Mouse (Mus musculus): Measurements from ENCODE around the gene Fbxo24. TPM values are rescaled to one million over a fixed set of nuclear protein-coding genes. Genes with fewer than 3 reads are reported as not detected.

Fbxo24 gene
- polyA plus RNA-seq, 1 experiment from 2014 or later, result 0.12 TPM

- H3K4me3 ChIP-seq (replicated peaks; ENCODE audit: low read length), result peak within 1 kb of the TSS; percentile 15
- DNase-seq (ENCODE audit: low spot score) (no peak), ATAC-seq (ENCODE audit: low FRiP score) (no peak)
- H3K9me3 ChIP-seq (ENCODE audit: control insufficient read depth, low read length), result no peaks in the 10 kb centered on the region
- H3K4me2 ChIP-seq (replicated peaks), result peak within 1 kb of the TSS; percentile 43
- H3K36me3 ChIP-seq (replicated peaks; ENCODE audit: control insufficient read depth, insufficient read depth), result peaks cover 19% of the 10 kb centered on the region
- WGBS, result 20% methylated on average over 11 of the region's 11 CpGs
- H3K27ac ChIP-seq, result no peak within 1 kb of the TSS
- peaks cover 6% of the 10 kb centered on the region; the same call in 1 of the 2 replicates for H3K4me1 ChIP-seq (replicated peaks; ENCODE audit: control insufficient read depth, insufficient read depth, low read length)
- peaks cover 37% of the 10 kb centered on the region for H3K27me3 ChIP-seq (ENCODE audit: control insufficient read depth, insufficient read depth, low read length)
- H3K9ac ChIP-seq, result no peak within 1 kb of the TSS
Measured at GRCm38 (mm10) chr5:137645652-137646091, 16.9 kb upstream of the Fbxo24 start, which contains the start of gene Irs3. Irs3 (minus strand) TSS chr5:137645714.

GRCm38 (mm10) chr5:137645091-137645651 lies 16.4 kb upstream of the Fbxo24 start:
- no peak overlapping the region for H3K9ac ChIP-seq
- peaks cover 24% of the 10 kb centered on the region for H3K36me3 ChIP-seq (replicated peaks; ENCODE audit: control insufficient read depth, insufficient read depth)
- 3% methylated on average over 44 of the region's 44 CpGs for WGBS
- peak overlapping the region; percentile 43 for H3K4me2 ChIP-seq (replicated peaks)
- peaks cover 6% of the 10 kb centered on the region; the same call in 1 of the 2 replicates for H3K4me1 ChIP-seq (replicated peaks; ENCODE audit: control insufficient read depth, insufficient read depth, low read length)
- 0 out of 2 replicates have a peak, but pooled peaks have one; percentile 38 for ATAC-seq (ENCODE audit: low FRiP score)
- DNase-seq (ENCODE audit: low spot score), result no peak
- H3K9me3 ChIP-seq (ENCODE audit: control insufficient read depth, low read length), result no peaks in the 10 kb centered on the region
- no peak overlapping the region for H3K27ac ChIP-seq
- peaks cover 37% of the 10 kb centered on the region for H3K27me3 ChIP-seq (ENCODE audit: control insufficient read depth, insufficient read depth, low read length)
- peak overlapping the region; percentile 15 for H3K4me3 ChIP-seq (replicated peaks; ENCODE audit: low read length)

GRCm38 (mm10) chr5:137644484-137644883 lies 15.7 kb upstream of the Fbxo24 start:
- Histone ChIP-seq H3K4me3 (replicated peaks; ENCODE audit: low read length) (no peak overlapping the region), H3K27ac (no peak overlapping the region), H3K36me3 (replicated peaks; ENCODE audit: control insufficient read depth, insufficient read depth) (peaks cover 31% of the 10 kb centered on the region), H3K4me1 (replicated peaks; ENCODE audit: control insufficient read depth, insufficient read depth, low read length) (peaks cover 6% of the 10 kb centered on the region; the same call in 1 of the 2 replicates), H3K9ac (no peak overlapping the region), H3K9me3 (ENCODE audit: control insufficient read depth, low read length) (no peaks in the 10 kb centered on the region), H3K27me3 (ENCODE audit: control insufficient read depth, insufficient read depth, low read length) (peaks cover 37% of the 10 kb centered on the region), H3K4me2 (replicated peaks) (no peak overlapping the region)
- 37% methylated on average over 19 of the region's 19 CpGs for WGBS
- ATAC-seq (ENCODE audit: low FRiP score) (no peak), DNase-seq (ENCODE audit: low spot score) (no peak)

DNA sequence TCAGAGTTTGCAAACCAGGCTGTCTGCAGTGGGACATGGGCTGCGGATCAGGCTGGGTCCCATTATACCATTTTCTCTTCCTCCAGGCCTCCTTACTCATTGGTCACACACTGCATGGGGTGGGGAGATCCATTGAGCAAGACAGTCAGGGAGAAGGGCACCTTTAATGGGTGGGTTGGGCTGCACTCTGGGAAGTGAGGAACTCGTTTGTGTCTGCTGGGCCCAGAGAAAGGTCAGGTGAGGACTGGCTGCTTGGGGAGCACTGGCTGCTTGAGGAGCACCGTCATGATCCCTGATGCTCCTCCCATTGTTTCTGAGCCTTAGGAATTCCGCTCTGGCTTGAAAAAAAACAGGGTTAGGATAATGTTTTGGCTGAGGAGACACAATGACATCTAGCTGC lies 14.1 kb upstream of the Fbxo24 start:
- WGBS, result 54% methylated on average over 4 of the region's 4 CpGs
- Histone ChIP-seq H3K9ac (no peak overlapping the region), H3K27me3 (ENCODE audit: control insufficient read depth, insufficient read depth, low read length) (peaks cover 37% of the 10 kb centered on the region), H3K4me1 (replicated peaks; ENCODE audit: control insufficient read depth, insufficient read depth, low read length) (peaks cover 6% of the 10 kb centered on the region; the same call in 1 of the 2 replicates), H3K4me3 (replicated peaks; ENCODE audit: low read length) (no peak overlapping the region), H3K4me2 (replicated peaks) (no peak overlapping the region), H3K9me3 (ENCODE audit: control insufficient read depth, low read length) (no peaks in the 10 kb centered on the region), H3K36me3 (replicated peaks; ENCODE audit: control insufficient read depth, insufficient read depth) (peaks cover 47% of the 10 kb centered on the region), H3K27ac (no peak overlapping the region)
- ATAC-seq (ENCODE audit: low FRiP score) (no peak), DNase-seq (ENCODE audit: low spot score) (no peak)

GRCm38 (mm10) chr5:137641054-137641453 lies 12.3 kb upstream of the Fbxo24 start, which contains the start of gene Sap25:
Sap25 (plus strand) TSS chr5:137641334.
- ATAC-seq (ENCODE audit: low FRiP score) (no peak), DNase-seq (ENCODE audit: low spot score) (no peak)
- Histone ChIP-seq H3K4me3 (replicated peaks; ENCODE audit: low read length) (no peak within 1 kb of the TSS), H3K9me3 (ENCODE audit: control insufficient read depth, low read length) (no peaks in the 10 kb centered on the region), H3K27me3 (ENCODE audit: control insufficient read depth, insufficient read depth, low read length) (peaks cover 26% of the 10 kb centered on the region), H3K27ac (no peak within 1 kb of the TSS), H3K4me2 (replicated peaks) (no peak within 1 kb of the TSS), H3K4me1 (replicated peaks; ENCODE audit: control insufficient read depth, insufficient read depth, low read length) (peaks cover 6% of the 10 kb centered on the region; the same call in 1 of the 2 replicates), H3K9ac (no peak within 1 kb of the TSS), H3K36me3 (replicated peaks; ENCODE audit: control insufficient read depth, insufficient read depth) (peaks cover 65% of the 10 kb centered on the region)
- WGBS, result 85% methylated on average over 19 of the region's 19 CpGs

DNA sequence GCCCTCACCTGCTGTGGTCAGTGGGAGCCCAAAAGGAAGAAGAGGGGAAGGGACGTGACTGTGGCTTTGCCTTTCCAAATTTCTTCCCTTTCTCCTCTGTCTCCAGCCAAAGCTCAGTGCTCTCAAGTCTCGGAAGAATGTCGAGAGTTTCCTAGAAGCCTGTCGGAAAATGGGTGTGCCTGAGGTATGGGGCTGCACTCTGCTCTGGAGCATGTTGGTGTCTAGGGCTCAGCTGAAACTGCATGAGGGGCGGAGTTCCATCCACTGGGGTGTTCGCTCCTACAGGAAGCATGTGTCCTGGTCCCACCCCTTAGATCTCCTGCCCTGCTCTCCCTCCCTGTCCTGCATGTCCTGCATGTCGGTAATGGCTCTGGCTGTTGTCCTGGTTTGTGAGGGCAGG lies 10.7 kb upstream of the Fbxo24 start:
- H3K4me3 ChIP-seq (replicated peaks; ENCODE audit: low read length), result no peak overlapping the region
- no peak for ATAC-seq (ENCODE audit: low FRiP score)
- H3K9me3 ChIP-seq (ENCODE audit: control insufficient read depth, low read length), result no peaks in the 10 kb centered on the region
- 82% methylated on average over 7 of the region's 7 CpGs for WGBS
- no peak overlapping the region for H3K9ac ChIP-seq
- DNase-seq (ENCODE audit: low spot score), result no peak
- H3K4me1 ChIP-seq (replicated peaks; ENCODE audit: control insufficient read depth, insufficient read depth, low read length), result no peaks in the 10 kb centered on the region; the same call in 1 of the 2 replicates
- H3K27me3 ChIP-seq (ENCODE audit: control insufficient read depth, insufficient read depth, low read length), result peaks cover 11% of the 10 kb centered on the region
- H3K27ac ChIP-seq, result no peak overlapping the region
- peaks cover 79% of the 10 kb centered on the region for H3K36me3 ChIP-seq (replicated peaks; ENCODE audit: control insufficient read depth, insufficient read depth)
- no peak overlapping the region for H3K4me2 ChIP-seq (replicated peaks)

DNA sequence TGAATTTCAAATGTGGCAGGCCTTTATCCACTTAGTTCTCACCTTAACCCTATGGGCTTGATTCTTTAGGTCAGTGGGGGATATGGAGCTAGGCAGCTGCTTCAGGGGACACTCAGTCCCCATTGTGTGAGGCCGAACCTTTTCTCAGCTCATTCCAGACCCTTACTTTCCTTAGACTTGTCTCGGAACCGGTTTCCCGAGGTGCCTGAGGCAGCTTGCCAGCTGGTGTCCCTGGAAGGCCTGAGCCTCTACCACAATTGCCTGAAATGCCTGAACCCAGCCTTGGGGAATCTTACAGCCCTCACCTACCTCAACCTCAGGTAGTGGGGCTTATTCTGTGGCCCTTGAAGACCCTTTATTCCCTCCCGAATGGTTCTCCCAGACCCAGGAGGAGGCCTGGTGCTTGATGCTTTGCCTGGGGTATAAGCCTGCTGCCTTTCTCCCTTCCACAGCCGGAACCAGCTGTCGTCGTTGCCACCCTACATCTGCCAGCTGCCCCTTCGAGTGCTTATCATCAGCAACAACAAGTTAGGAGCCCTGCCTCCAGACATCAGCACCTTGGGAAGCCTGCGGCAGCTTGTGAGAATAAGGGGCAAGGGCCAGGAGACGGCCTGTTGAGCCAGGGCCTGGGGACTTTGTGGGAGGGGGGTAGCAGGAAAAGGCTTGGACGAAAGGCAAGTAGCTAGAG lies 4.7 kb upstream of the Fbxo24 start:
- WGBS, result 72% methylated on average over 12 of the region's 12 CpGs
- Histone ChIP-seq H3K36me3 (replicated peaks; ENCODE audit: control insufficient read depth, insufficient read depth) (peaks cover 48% of the 10 kb centered on the region), H3K27ac (no peak overlapping the region), H3K4me3 (replicated peaks; ENCODE audit: low read length) (no peak overlapping the region), H3K4me2 (replicated peaks) (no peak overlapping the region), H3K9me3 (ENCODE audit: control insufficient read depth, low read length) (no peaks in the 10 kb centered on the region), H3K9ac (peak overlapping the region; percentile 14; the same call in 1 of the 2 replicates), H3K27me3 (ENCODE audit: control insufficient read depth, insufficient read depth, low read length) (no peaks in the 10 kb centered on the region), H3K4me1 (replicated peaks; ENCODE audit: control insufficient read depth, insufficient read depth, low read length) (peaks cover 30% of the 10 kb centered on the region)
- ATAC-seq (ENCODE audit: low FRiP score) (no peak), DNase-seq (ENCODE audit: low spot score) (no peak)

DNA sequence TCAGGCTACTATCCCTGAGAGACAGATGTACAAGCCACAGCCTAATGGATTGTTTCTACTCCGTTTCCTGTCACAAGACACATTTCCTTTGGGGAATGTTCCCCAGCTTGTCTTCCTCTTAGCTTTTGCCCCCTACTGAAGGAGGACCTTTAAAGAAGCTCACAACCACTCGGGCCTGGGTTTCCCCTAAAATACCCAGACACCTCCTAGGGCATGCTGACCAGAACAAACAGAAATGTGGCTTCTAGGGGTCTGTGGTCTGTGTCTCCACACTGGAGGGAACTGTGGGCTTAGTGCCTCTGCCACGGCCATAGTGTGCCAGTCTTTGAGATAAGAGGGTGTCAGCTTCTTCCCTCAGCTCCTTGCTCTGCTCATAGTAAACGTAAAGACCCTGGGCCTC lies 2.8 kb upstream of the Fbxo24 start:
- peaks cover 37% of the 10 kb centered on the region for H3K4me1 ChIP-seq (replicated peaks; ENCODE audit: control insufficient read depth, insufficient read depth, low read length)

GRCm38 (mm10) chr5:137631171-137631570 lies 2.4 kb upstream of the Fbxo24 start:
- 60% methylated on average over 9 of the region's 9 CpGs for WGBS
- peak overlapping the region; percentile 56 for H3K27ac ChIP-seq
- H3K4me1 ChIP-seq (replicated peaks; ENCODE audit: control insufficient read depth, insufficient read depth, low read length), result peaks cover 37% of the 10 kb centered on the region
- no peaks in the 10 kb centered on the region for H3K27me3 ChIP-seq (ENCODE audit: control insufficient read depth, insufficient read depth, low read length)
- H3K36me3 ChIP-seq (replicated peaks; ENCODE audit: control insufficient read depth, insufficient read depth), result peaks cover 24% of the 10 kb centered on the region
- no peaks in the 10 kb centered on the region for H3K9me3 ChIP-seq (ENCODE audit: control insufficient read depth, low read length)
- 0 out of 2 replicates have a peak overlapping the region, but pooled peaks have one; percentile 80 for H3K4me3 ChIP-seq (replicated peaks; ENCODE audit: low read length)
- no peak for ATAC-seq (ENCODE audit: low FRiP score)
- H3K9ac ChIP-seq, result peak overlapping the region; percentile 85; the same call in 1 of the 2 replicates
- peak overlapping the region; percentile 63 for H3K4me2 ChIP-seq (replicated peaks)
- DNase-seq (ENCODE audit: low spot score), result no peak

More for the DNA sequence above, 2.8 kb upstream of the Fbxo24 start:
- H3K36me3 ChIP-seq (replicated peaks; ENCODE audit: control insufficient read depth, insufficient read depth), result peaks cover 28% of the 10 kb centered on the region
- DNase-seq (ENCODE audit: low spot score) (no peak), ATAC-seq (ENCODE audit: low FRiP score) (no peak)
- H3K4me3 ChIP-seq (replicated peaks; ENCODE audit: low read length), result no peak overlapping the region
- 66% methylated on average over 4 of the region's 4 CpGs for WGBS
- H3K9ac ChIP-seq, result peak overlapping the region; percentile 85; the same call in 1 of the 2 replicates
- H3K4me2 ChIP-seq (replicated peaks), result peak overlapping the region; percentile 63; the same call in 1 of the 2 replicates
- H3K27me3 ChIP-seq (ENCODE audit: control insufficient read depth, insufficient read depth, low read length), result no peaks in the 10 kb centered on the region
- no peaks in the 10 kb centered on the region for H3K9me3 ChIP-seq (ENCODE audit: control insufficient read depth, low read length)
- H3K27ac ChIP-seq, result peak overlapping the region; percentile 56; the same call in 1 of the 2 replicates
